Mouse (Mus musculus) gastrocnemius, postnatal 36 days (tissue): ENCODE measurements around the gene Zfp580. TPM values are rescaled to one million over a fixed set of nuclear protein-coding genes. Genes with fewer than 3 reads are reported as not detected.

Source experiments
- DNase-seq, 2 experiments: peaks; one replicate each; pipeline ENCODE4 v3.0.0; 2022
- intact Hi-C: fragments of 180-260 bp; cut with DNase I; formaldehyde crosslinking; loops from one replicate; pipeline ENCODE4 v1.15.1; 2025
- total RNA-seq, 2 experiments: library from RNA; stranded (reverse); gene quantifications; 2 replicates each; pipeline ENCODE4 v1.2.3; 2021

The Zfp580 gene
- total RNA-seq, 2 experiments from 2014 or later: 2.9 to 3.3 TPM

DNA sequence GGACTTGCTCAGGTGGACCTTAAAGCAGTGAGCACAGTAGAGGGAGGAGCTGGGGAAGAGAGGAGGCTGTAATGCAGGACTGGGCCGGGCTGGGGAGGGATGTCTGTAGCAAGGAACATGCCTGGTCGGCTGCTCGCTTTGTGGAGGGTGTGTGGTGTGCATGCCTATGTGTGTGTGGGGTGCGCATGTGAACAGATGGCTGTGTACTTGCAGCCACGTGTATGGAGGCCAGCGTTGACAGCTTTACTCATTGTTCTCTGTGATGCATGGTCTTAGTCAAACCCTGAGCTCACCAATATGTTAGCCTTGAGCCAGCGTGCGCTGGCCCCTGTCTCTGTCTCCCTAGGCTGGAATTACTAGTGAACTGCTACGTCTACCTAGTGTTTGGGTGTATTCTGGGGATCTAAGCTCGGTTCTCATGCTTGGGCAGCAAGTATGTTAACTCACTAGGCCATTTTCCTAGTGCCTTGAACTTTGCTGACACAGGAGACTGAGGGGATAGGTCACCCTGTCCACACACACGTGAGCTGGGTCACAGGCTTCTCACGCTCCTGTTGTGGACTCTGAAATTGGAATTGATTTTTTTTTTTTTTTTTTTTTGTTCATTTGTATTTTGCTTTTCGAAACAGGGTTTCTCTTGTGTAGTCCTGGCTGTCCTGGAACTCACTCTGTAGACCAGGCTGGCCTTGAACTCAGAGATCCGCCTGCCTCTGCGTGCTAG is 39.8 kb downstream of the Zfp580 start:
- DNase-seq: no peak
- intact Hi-C loops: no loop called here

DNA sequence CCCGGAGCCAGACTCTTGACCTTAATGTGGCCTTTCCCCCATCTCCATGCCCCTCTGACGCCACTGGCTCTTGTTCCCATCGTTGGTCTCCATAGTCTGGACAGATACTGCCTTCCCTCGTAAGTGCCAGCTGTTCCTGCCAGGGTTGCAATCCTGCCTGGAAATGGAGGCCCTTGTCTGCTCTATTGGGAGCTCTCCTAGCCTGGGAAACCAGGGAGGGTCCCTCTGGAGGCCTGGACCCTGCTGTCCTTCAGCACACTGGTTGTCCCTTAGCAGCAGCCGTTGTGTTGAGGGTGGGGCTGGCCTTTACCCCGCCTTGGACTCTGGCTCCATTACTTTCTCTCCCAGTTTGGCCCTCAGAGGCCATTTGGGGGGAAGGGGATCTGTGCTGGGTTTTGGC is 41.0 kb downstream of the Zfp580 start:
- DNase-seq: no peak
- intact Hi-C loops: no loop called here

DNA sequence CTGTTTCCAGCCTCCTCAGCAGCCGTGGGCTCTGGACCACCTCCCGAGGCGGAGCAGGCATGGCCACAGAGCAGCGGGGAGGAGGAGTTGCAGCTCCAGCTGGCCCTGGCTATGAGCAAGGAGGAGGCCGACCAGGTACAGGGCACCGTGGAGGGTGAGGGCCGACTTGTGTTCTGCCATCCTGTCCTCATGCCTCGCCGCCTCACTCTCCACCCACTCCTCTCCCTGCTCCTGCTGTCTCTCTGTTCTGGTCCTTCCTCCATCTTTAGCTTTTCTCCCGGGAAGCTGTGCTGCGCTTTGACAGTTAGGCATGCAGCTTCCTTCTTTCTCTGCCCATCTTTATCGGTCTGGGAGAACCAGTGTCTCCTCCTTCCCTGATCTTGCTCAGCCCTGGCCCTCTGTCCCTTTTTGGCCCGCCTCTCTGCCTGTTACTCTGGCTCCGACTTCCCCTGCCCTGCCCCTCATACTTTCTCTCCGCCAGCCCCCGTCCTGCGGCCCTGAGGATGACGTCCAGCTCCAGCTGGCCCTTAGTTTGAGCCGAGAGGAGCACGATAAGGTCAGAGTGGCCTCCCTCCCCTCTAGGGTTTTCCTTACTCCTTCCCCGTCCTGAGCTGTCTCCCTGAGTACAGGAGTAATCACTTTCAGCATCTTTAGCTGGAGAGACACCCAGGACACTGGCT is 41.6 kb downstream of the Zfp580 start:
- intact Hi-C loops: no loop called here
- DNase-seq: no peak

DNA sequence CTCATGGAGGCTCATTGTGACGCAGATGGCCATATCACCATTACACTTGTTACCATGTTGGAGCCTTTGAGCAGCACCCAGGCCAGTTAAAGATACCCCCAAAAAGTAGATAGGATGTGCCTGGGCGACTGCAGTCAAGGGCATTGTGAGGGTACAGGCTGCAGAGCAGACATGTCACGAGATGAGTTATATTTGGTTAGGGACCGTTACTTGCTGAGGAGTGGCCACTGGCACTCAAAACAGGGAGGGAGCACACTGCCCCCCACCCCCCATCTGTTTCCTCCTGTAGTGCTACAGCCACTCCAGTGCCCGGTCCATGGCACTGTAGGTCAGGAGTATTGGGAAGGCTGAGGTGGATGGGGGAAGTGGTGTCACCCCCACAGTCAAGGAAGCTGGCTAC is 47.4 kb downstream of the Zfp580 start:
- DNase-seq: no peak
- intact Hi-C loops: no loop called here

DNA sequence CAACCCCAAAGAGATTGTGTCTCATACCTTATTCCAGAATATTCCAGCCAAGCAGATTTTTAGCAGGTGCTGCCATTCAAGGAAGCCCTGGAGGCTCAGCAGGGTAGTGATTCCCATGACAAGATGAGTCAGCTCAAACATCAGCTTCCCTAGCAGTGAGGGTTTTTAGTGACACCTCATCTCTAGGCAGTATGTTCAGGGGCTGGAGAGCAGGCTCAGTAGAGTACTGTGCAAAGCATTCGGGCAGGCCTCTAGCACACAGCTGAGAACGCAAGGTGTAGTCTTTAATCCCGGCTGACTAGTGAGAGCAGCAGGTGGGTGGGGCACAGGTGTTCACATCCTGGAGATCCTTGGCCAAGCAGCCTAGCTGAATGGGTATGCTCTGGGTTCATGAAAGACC is 48.5 kb downstream of the Zfp580 start:
- no peak for DNase-seq
- intact Hi-C loops: no loop called here

DNA sequence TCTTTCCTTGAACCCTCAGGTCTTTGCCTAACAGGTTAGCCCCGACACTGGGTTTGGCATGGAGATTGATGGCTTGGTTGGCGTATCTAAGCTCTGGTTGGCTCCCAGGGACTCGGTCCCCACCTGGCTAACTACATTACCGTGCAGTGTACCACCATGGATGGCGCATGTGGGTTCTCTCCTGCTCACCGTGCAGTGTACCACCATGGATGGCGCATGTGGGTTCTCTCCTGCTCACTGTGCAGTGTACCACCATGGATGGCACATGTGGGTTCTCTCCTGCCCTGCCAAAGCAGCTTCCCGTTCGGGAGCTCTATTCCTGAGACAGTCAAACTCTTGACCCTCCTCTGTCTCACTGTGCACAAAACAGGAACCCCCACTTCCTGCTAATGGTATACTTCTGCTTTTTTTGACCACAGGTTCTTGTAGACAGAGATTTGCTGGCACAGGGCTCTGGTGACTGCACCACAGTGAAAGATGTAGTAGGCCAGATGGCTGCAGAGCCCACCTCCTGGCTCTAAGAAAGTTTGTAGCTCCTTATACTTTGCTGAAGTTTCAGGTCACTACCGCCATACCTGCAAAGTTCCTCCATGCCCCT is 49.8 kb downstream of the Zfp580 start:
- no peak for DNase-seq
- intact Hi-C loops: no loop called here

DNA sequence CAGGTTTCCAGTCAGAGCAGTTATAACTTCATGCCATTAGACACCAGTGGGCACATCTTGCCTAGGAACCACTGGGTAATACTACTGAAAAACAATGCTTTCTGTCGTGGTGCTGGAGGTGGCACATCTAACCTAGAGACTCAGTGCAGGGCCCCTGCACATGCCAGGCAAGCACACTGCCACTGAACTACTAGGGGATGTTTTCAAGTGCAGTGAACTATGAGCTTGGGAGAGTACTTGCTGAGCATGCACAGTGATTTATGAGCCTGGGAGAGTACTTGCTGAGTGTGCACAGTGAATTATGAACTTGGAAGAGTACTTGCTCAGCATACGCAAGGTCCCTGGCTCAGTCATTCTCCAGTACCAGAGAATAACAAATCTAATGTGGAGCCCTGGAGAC is 51.2 kb downstream of the Zfp580 start:
- DNase-seq: no peak
- intact Hi-C loops: no loop called here

Other genes with a start within 250 kb of the Zfp580 start
- 10 to 100 TPM; 70.3 to 83.7 TPM for gene Ube2s, start 238.9 kb upstream of the Zfp580 start, total RNA-seq
- gene Shisa7, start 206.8 kb upstream of the Zfp580 start, total RNA-seq: not detected
- 1 to 10 TPM; 3.6 to 3.8 TPM for gene Isoc2b, start 181.3 kb upstream of the Zfp580 start, total RNA-seq
- 10 to 100 TPM; 21.0 to 28.3 TPM for gene Isoc2a, start 174.4 kb upstream of the Zfp580 start, total RNA-seq
- gene Gm36210, start 145.0 kb upstream of the Zfp580 start, total RNA-seq: under 1 TPM; 0.20 TPM
- 1 to 10 TPM; 8.9 TPM for gene Zfp628, start 136.3 kb upstream of the Zfp580 start, total RNA-seq
- 1 to 10 TPM; 2.5 to 3.2 TPM for gene Nat14, start 129.5 kb upstream of the Zfp580 start, total RNA-seq
- gene Ssc5d, start 125.8 kb upstream of the Zfp580 start, total RNA-seq: 10 to 100 TPM in 1 of 2 experiments, 1 to 10 TPM in 1; 8.8 to 11.1 TPM
- gene Sbk2, start 87.1 kb upstream of the Zfp580 start, total RNA-seq: 10 to 100 TPM; 30.5 to 35.8 TPM
- 1 to 10 TPM; 1.6 to 1.7 TPM for gene Sbk3, start 80.4 kb upstream of the Zfp580 start, total RNA-seq
- gene Zfp579, start 55.4 kb upstream of the Zfp580 start, total RNA-seq: 1 to 10 TPM; 7.8 to 9.5 TPM
- 1 to 10 TPM; 6.9 TPM for gene Zfp524, start 37.1 kb upstream of the Zfp580 start, total RNA-seq
- gene Fiz1, start 36.8 kb upstream of the Zfp580 start, total RNA-seq: 10 to 100 TPM; 20.7 to 22.7 TPM
- not detected for gene Gm44973, start 36.0 kb upstream of the Zfp580 start, total RNA-seq
- gene Zfp865, start 31.2 kb upstream of the Zfp580 start, total RNA-seq: 10 to 100 TPM; 11.0 to 13.0 TPM
- under 1 TPM in 1 of 2 experiments, not detected in 1; 0.20 TPM for gene Ccdc106, start 31.0 kb upstream of the Zfp580 start, total RNA-seq
- gene 4632433K11Rik, start 17.4 kb upstream of the Zfp580 start, total RNA-seq: under 1 TPM in 1 of 2 experiments, not detected in 1; 0.42 TPM
- 1 to 10 TPM; 2.2 to 3.9 TPM for gene Zfp784, start 13.1 kb upstream of the Zfp580 start, total RNA-seq
- 10 to 100 TPM; 38.0 to 48.3 TPM for gene U2af2, start 10.6 kb downstream of the Zfp580 start, total RNA-seq
- gene Epn1, start 28.7 kb downstream of the Zfp580 start, total RNA-seq: 100 to 1,000 TPM; 149 to 152 TPM
- gene Rfpl4, start 65.4 kb downstream of the Zfp580 start, total RNA-seq: not detected
- 1 to 10 TPM; 2.0 to 2.2 TPM for gene Rasl2-9, start 74.4 kb downstream of the Zfp580 start, total RNA-seq
- not detected for gene Vmn1r55, start 98.1 kb downstream of the Zfp580 start, total RNA-seq
- not detected for gene Vmn1r56, start 145.2 kb downstream of the Zfp580 start, total RNA-seq
- gene Vmn1r57, start 167.0 kb downstream of the Zfp580 start, total RNA-seq: not detected